Mouse (Mus musculus) heart, adult 11 months (tissue): Measurements from ENCODE around the gene Gata3.

Experiments used
- DNase-seq: peaks from one replicate; pipeline ENCODE4 v3.0.0; 2022

Gene Gata3

DNA sequence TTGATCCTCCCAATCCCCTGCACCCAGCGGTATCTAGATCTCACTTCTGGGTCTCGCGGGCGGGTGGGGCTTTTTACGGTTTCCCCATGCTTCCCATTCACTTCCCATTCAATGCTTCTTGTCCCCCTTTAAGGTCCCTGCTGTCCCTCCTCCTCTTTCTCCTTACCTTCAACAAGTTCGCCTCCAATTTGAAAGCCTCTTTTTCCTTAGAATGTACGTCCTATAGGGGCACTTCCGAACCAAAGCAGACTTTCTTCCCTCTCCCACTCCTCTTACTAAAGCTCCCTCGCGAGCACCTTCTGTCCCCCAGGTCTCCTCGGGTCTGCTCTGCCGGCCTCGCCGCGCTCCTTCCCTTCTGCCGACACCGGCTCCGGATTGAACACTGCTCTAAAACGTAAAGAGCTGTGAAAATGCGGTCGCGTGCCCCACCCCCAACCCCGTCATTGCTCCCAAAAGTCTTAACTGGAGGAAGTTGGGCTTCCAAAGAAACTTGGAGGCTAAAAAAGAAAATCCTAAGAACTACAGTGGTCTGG is at the start of gene Gata3:
Gene Gata3 (minus strand): TSS at position 384 of the 533 bp plus-strand sequence.
- DNase-seq = no peak

- peak; percentile 79 for DNase-seq
Measured at GRCm38 (mm10) chr2:9939250-9939649, 49.4 kb upstream of the Gata3 start.

- peak; percentile 64 for DNase-seq
Measured at GRCm38 (mm10) chr2:9935965-9936364, 46.1 kb upstream of the Gata3 start.

DNA sequence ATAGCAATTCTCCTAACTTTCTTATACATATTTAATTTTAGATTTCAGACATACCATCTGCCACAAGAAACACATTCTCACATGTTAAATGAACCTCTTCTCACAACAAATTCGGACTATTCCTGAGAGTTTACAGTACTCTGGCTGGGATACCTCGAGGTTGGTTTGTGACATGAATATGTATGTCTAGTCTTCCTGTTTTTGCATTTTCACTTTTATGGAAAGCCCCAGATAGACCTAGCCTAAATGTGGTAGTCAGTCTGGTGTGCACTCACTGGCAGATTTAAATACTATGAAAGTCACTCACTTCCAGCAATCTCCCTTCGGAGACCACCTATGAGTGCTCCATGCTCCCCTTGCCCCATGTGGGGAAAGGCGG is 37.1 kb upstream of the Gata3 start:
- DNase-seq = no peak

DNA sequence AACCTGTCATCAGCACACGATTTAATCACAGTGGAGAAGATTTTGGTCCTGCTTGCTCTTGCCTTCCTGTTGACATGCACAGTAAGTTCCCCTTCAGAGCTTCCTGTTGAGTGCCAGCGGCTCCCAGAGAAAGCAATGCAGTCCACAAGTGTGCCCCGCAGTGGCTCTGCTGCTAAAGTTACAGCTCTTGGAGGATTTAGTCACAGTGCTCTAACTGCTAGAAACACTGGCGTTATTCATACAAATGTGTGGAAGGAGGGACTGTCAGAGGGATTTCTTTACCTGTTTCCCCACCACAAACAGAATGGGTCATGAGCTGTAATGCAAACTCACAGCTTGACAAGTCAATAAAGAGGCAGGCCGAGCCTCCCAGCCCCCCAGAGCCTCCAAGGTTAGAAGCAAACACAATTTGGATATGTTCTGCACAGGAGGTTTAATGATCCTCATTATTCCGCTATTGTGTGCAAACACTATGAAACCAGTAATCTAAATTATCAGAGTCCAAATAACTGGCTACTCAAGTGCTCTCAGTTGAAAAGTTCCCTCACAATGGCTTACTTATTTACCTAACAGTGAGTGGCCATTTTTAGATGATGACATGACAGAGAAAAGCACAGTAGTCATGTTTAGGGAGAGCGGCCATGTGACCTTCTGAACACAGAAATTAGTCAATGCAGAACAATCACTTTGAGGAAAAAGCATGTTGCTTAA is 36.5 kb upstream of the Gata3 start:
- DNase-seq = peak; percentile 34

DNA sequence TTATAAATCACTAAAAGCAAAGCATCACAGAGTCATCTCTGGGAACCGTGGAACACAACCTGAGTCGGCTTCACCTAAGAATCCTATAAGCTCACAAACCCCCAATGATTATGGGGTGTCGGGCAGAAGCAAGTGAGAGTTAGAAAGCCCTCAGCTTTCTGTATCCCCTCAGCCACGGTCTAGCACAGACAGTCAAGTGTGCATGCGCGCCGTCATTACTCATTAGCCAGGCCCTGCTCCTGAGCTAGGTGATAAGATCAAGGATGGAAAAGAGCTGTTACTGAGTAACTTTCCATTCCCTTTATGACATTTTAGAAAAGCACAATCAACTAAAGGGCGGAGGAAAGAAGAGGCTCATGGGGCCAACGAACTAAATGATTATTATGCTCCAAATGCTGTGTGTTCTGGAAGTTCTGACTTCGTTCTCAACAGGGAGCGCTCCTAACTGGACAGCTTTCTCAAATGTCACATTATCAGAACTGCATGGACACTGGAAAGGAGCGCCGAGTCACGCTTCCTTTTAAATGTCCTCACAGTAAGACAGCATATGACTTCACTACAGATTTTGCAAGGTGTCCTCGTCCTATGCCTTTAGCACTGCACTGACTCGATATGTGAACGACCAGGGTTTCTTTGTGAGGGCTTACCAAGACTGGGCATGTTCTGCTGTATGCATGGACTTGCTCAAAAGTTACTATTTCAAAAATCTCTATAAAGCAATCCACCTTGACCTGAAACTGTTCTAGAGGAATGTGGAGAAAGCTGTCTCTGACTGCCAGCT is 29.0 kb upstream of the Gata3 start:
- peak; percentile 19 for DNase-seq

GRCm38 (mm10) chr2:9917602-9918001 is 27.8 kb upstream of the Gata3 start:
- no peak for DNase-seq

GRCm38 (mm10) chr2:9905995-9906394 is 16.2 kb upstream of the Gata3 start:
- no peak for DNase-seq

DNA sequence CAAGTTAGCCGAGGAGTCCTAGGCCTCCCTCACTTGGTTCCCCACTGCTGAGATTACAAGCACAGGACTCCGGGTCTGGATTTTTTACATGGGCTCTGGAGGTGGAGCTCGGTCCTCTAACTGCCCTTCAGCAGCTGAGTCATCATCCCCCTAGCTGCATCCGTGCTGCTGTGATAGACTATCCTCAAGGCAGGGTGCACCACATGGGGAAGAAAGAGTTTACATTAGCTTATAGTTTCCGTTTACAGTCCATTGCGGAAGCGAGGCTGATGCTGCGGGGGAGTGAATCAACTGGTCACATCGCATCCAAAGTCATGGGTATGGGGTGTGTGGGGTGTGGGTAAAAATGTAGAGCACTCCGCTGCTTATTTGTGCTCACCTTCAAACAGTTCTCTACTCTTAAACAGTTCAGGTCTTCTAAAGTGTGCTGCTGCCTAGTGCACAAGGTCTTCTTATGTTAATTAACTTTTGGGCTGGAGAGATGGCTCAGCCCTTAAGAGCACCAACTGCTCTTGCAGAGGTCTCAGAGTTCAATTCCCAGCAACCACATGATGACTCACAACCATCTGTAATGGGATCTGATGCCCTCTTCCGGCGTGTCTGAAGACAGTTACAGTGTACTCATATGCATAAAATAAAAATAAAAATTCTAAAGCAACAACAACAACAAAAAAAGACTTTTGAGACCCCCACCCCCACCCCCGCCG is 14.2 kb upstream of the Gata3 start:
- no peak for DNase-seq

DNA sequence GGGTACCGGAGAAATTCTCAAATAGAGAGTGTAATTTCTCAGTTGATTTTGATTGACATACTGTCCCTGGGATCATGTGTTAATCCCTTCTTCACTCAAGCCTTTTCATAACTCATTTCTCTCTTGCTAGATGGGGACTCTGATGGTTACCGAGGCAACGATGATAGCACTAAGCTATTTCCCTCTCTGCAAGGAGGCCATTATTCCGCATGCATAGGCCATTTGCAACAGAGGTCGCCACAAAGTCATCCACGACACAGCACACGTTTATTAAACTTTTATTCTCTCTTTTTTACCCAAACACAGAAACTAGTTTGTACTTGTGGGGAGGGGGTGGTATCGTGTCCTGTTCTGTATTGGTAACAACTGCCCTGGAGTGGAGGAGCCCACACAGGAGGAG is 8.0 kb upstream of the Gata3 start:
- no peak for DNase-seq

DNA sequence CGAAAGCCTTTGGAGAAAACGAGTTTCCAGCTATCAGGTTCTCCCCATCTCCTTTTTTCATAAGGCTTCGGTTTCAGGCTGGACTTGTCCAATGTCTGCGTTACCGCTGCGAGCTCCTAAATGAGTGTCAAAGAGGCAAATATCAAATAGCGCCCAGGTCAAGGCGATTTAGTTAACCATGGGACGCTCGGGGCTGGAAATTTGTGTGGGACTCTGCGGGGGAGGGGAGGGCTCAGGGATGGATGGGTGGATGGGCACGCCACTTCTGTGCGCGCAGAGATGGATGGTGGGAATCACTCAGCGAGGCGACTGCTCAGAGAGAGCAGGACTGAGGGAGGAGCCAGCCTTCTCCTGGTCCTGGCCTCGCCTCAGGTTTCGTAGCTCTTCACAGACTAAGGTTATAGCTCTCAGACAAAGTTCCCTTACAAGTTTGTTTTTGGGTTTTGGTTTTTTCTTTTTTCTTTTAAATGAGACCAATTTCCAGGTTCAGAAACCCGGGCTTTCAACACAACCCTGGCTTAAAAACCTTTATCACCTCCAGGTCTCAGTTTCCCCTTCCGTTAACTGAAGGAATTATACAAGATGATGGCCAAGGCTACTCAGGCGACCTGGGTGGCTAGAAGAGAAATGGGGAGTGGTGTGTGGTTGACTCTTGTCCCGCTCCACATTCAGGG is 6.4 kb upstream of the Gata3 start:
- no peak for DNase-seq

- no peak for DNase-seq
Measured at GRCm38 (mm10) chr2:9894836-9895593, 5.2 kb upstream of the Gata3 start.

DNA sequence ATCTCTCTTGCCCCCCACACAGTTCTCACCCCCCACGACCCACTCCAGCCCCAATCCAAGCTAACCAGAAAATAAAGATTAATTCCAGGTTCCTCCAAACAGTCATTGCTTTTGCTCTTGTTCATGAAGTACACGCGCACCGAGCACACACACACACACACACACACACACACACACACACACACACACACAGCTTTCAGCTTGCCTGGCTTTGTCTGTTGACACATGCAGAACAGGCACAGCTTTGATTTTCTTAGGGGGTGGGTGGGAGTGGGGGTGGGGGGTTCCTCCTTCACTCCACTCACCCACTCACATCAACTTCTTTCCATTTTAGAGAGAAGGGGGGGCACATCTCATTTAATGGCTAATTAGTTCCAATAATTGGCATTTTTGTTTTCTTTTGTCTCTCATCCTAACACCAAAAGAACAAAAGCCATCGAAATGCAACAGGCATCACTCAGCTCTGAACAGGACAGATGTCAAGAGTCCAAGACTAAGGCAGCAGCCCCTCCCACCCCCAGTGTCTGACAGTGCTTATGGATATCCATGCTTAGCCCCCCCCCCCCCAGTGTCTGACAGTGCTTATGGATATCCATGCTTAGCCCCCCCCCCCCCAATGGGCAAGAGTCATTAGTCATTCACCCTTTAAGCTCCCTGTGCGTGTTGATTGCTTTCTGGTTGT is 3.6 kb upstream of the Gata3 start:
- no peak for DNase-seq

GRCm38 (mm10) chr2:9892541-9892940 is 2.7 kb upstream of the Gata3 start:
- no peak for DNase-seq

DNA sequence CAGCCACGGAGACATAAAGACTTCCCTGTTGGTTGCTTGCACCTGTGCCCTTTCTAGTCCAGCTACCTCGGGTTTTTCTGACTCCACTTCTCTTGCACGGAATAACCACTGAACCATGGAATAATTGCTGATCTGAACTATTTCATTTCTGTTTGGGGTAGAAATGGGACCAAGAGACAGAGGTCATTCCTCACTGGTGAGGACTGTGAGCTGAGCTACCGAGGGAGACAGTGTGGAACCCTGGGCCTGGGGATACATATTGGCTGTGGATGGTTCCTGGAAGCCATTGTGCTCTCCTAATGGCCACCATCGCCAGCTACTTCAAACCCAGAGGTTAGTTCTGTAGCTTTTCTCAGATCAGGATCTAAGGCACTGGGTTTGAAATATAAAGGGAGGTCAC is 1.1 kb upstream of the Gata3 start:
- no peak for DNase-seq

DNA sequence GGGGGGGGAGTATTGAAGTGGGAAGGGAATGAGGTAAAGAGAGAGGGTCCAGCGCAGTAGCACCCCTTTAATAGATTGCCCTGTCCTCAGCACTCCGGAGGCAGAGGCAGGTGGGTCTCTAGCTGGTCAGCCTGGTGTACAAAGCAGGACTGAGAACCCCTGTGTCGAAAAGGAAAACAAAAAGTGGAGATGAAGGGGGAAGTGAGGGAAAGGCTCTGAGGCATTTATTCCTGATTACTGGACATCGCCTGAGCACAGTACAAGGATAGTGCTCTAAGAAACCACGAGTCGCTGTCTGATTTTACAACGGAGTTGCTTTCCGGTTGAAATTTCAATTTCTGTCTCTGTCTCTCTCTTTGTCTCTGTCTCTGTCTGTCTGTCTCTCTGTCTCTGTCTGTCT is 417 bp upstream of the Gata3 start:
- DNase-seq = no peak

DNA sequence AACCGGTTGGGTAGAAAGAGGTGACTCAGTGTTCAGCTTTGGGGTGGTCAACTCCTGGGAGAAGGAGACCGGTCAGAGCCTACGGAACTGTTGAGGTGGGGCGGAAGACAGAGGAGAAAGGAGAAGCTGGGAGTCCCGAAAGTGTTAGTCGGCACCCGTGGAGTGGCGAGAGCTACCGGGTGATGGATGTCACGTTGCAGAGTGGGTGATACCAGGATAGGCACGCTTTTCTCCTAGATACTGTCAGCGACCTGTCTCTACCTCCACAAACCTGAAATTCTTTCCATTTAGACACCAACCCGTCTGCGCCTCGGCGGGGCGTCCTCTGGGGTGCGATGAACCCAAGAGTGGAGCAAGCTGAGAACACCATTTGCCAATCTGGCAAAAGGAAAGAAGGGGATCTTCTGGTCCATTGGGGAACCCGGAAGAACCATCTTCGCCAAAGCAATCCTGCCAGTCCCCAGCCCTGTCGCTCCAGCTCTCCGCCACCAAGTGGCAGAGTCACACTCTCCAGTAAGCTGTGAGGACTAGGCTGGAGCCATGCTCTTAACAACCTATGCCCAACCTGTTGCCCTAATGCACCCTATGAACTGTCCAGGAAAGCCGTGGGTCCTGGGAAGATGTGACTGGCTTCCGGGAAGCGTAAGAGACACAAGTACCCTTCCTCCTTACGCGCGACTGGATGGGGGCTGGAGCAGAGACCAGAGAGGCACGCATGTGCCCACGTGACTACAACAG is 752 bp downstream of the Gata3 start, which contains the start of gene 9230102O04Rik:
Gene 9230102O04Rik (minus strand): TSS at position 628 of the 738 bp plus-strand sequence.
- no peak for DNase-seq

- no peak for DNase-seq
Measured at GRCm38 (mm10) chr2:9887636-9888035, 2.2 kb downstream of the Gata3 start.

- DNase-seq = no peak
Measured at GRCm38 (mm10) chr2:9886921-9887610, 2.8 kb downstream of the Gata3 start.

- no peak for DNase-seq
Measured at GRCm38 (mm10) chr2:9886031-9886430, 3.8 kb downstream of the Gata3 start.
